Mouse (Mus musculus) right cerebral cortex, adult 18-20 months (tissue): ENCODE measurements at regions not wholly inside any gene's neighbourhood (a gene's known extent, or its start where the extent isn't known, plus 50 kb on each side); places are given as distances from the start of the nearest gene placed in this dataset.

ENCODE experiments used
- DNase-seq: peaks from one replicate; pipeline ENCODE4 v3.0.0; 2022; ENCODE audit warnings: mixed read lengths

GRCm38 (mm10) chr12:26067866-26068684 is 347.0 kb downstream of the Rnf144a start:
- DNase-seq, result no peak

- DNase-seq, result no peak
These were observed 354.7 kb downstream of the Rnf144a start for GRCm38 (mm10) chr12:26060378-26060777.

DNA sequence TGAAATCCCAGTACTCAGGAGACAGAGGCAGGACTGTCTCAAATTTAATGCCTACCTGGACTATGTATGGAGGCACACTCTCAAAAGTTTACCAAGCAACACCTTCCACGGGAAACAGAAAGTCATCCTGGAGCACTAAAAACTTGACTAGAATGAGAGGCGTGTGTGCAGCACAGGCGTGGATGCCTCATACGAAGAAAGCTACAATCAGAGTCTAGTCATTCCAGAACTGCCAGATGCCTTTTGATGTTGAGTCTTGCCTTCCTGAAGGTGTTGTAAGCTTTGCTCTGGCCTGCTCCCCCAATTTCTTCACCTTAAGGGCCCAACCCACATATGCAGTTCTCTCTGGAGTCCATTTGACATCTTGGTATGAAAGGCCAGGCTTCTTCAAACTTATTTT is 356.0 kb downstream of the Rnf144a start:
- DNase-seq, result no peak

- DNase-seq, result no peak
These were observed 357.5 kb downstream of the Rnf144a start for GRCm38 (mm10) chr12:26057491-26058054.

DNA sequence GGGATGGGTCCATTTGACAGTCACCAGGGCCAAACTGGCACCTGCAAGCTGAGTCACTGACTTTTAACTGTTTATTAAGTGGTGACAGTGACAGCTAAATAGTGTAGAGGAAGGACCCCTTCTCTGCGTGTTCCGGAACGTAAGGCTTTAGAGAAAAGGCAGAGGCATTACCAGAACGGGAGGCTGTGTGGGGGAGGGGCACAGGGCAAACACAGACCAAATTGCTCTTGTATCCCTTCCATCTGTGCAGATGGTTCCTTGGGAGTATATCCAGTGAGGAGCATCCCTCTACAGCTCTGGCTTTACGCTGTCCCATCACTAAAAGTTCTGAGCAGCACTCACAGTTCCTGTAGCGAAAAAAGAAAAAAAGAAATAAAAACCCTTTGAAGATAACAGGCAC is 368.1 kb downstream of the Rnf144a start:
- no peak for DNase-seq

DNA sequence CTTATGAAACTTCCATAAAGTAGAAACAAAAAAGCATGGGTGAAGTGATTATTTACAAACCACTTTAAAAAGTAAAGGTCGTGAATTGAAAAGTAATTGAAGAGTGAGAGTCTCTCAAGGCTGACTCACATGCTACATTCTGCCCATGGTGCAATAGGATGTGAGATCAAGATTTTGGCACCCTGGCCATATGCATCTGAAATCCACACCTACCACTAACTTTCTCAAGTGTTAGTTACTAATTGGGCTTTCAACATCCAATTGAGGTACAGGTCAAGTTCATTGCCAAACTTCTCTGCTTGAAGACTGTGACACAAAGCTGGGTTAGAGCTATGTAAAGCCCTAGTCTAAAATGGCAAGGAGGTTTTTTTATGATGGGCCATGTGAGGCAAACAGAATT is 369.7 kb downstream of the Rnf144a start:
- DNase-seq, result no peak

DNA sequence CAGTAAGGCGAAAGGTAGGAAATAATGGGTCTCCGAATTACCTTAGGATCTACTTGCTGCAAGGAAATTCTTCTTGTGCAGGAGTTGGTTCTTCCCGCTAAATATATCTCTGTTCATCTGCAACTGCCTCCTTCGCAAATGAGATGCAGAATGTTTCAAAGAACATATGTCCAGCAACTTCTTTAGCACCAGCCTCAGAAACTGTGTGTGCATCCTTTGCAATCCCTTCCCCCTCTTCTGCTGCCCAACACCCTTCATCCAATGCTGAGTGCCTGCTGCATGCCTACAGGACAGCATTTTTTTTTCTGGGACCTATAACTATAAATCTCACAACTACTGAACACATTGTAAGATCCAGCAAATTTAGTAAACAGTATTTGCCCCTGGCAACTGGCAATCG is 402.1 kb downstream of the Rnf144a start:
- peak; percentile 64 for DNase-seq

GRCm38 (mm10) chr12:25994063-25994462 is 421.0 kb downstream of the Rnf144a start:
- DNase-seq, result no peak

- DNase-seq, result no peak
These were observed 423.1 kb downstream of the Rnf144a start for GRCm38 (mm10) chr12:25991801-25992525.

GRCm38 (mm10) chr12:25982545-25982944 is 432.5 kb downstream of the Rnf144a start:
- DNase-seq, result no peak

DNA sequence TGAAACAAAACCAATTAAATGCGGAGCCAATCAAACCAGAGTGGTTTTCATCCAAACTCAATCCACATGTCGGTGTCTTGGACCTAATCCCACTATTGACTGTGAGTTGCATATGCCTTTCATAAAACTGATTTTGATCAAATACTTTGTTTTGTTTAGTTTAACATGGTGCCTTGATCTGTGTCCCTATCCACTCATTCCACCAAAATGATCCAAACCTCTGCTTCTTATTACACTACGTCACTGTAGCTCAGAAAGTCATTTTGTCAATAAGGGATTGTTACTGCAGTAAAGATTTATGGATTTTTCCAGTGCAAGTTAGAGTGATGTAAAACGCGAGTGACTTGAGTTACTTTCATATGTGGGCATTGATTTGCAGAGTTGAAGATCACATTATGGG is 436.7 kb downstream of the Rnf144a start:
- no peak for DNase-seq

- DNase-seq, result no peak
These were observed 456.5 kb downstream of the Rnf144a start for GRCm38 (mm10) chr12:25958584-25958983.

DNA sequence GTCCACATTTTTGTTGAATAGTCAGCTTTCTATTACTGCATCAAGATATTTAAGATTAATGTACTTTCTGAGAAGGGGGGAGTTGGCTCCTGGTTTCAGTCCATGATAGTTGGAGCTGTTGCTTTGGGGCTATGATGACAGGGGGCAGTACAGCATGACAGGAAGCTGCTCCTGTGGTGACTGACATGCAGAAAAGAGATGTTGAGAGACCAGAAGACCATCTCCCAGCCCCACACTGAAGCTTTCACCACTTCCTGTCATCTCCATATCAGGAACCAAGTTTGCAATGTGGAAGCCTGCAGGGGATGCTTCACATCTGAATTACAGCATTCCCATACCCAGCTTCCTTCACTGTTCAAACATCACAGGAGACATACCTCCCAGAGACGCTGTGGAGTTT is 457.5 kb downstream of the Rnf144a start:
- DNase-seq, result no peak

GRCm38 (mm10) chr12:25947107-25947506 is 467.9 kb downstream of the Rnf144a start:
- no peak for DNase-seq

DNA sequence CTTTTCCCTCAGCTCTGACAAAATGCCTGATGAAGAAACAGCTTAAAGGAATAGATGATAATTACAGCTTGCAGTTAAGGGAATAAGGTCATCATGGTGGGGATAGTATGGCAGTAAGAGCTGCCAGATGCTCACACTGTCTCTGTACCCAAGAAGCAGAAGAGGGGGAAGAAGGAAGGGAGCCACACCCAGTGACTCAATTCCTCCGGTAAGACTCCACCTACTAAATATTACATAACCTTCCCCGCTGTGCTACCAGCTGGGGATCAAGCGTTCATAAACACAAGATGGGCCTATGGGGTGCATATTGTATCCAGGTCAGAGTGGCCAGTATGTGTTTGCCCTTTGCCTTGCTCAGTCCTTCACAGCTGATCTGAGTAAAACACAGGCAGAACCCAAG is 468.9 kb downstream of the Rnf144a start:
- DNase-seq, result no peak

- no peak for DNase-seq
These were observed 476.2 kb downstream of the Rnf144a start for GRCm38 (mm10) chr12:25938856-25939255.

DNA sequence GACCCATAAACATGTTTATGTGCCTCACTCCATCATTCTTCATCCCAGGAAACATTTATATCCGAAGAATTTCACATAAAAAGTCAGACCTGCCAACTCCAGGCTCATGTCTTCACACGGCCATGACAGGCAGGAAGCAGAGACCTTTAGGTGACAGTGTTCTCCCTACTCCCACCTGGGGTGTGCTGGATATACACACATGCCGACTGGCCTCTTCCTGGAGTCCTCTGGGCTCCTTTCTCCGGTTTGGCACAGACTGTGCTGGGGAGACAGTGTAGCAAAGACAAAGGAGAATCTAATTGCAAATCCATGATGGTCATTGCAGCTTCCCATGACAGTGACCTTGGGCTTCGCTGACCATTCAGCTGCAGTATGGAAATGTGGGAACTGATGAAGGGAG is 480.1 kb downstream of the Rnf144a start:
- DNase-seq, result no peak

- no peak for DNase-seq
These were observed 480.5 kb downstream of the Rnf144a start for GRCm38 (mm10) chr12:25934526-25934925.

- DNase-seq, result no peak
These were observed 488.7 kb downstream of the Rnf144a start for GRCm38 (mm10) chr12:25926367-25926766.

- DNase-seq, result peak; percentile 29
These were observed 490.5 kb downstream of the Rnf144a start for GRCm38 (mm10) chr12:25924526-25924925.

GRCm38 (mm10) chr12:25923772-25924171 is 491.3 kb downstream of the Rnf144a start:
- no peak for DNase-seq

- DNase-seq, result no peak
These were observed 509.4 kb downstream of the Rnf144a start for GRCm38 (mm10) chr12:25905614-25906013.

DNA sequence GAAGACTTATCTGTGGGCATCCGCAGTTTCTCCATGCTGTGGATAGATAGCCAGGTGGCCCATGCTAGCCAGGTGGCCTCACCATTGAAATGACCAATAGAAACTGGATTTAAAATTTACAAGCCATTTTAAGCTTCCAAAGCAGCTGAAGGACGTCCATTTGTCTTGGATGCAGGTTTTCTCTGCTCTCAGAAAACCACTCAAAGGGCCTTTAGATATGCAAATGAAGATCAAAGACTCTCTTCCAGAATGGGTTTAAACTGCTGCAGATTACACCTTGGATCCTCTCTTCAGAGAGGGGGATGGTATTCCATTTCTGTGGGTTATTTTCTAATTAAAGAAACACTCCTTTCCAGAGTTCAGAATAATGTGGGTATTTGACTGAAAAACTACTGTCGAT is 518.5 kb downstream of the Rnf144a start:
- DNase-seq, result no peak

GRCm38 (mm10) chr12:25895691-25896090 is 519.4 kb downstream of the Rnf144a start:
- no peak for DNase-seq
